Mouse (Mus musculus) intestine, postnatal 0 days (tissue): ENCODE measurements around the gene Smpd2. TPM values are rescaled to one million over a fixed set of nuclear protein-coding genes. Genes with fewer than 3 reads are reported as not detected.

Experiments used
- ATAC-seq: fragments of 200-750 bp; cut with Nextera tagmentation; 2 replicates; pipeline ENCODE4 v1.8.0; 2017; ENCODE audit warnings: mild to moderate bottlenecking, moderate TSS enrichment, moderate library complexity
- H3K27ac ChIP-seq: fragments of 300-500 bp; sonication (generic); 2 replicates; pipeline ENCODE4 v1.5.1; 2014; ENCODE audit warnings: mild to moderate bottlenecking, low read depth, low read length, moderate library complexity
- H3K27me3 ChIP-seq: fragments of 300-500 bp; sonication (generic); replicated peaks from 2 replicates; pipeline ENCODE4 v1.6.1; 2014; ENCODE audit warnings: low read length, mixed read lengths; ENCODE audit not compliant: control insufficient read depth, insufficient read depth
- H3K36me3 ChIP-seq: fragments of 300-500 bp; sonication (generic); 2 replicates; pipeline ENCODE4 v1.6.1; 2014; ENCODE audit warnings: mild to moderate bottlenecking, moderate library complexity; ENCODE audit not compliant: control insufficient read depth, insufficient read depth
- H3K4me1 ChIP-seq: fragments of 300-500 bp; sonication (generic); replicated peaks from 2 replicates; pipeline ENCODE4 v1.6.1; 2014; ENCODE audit warnings: antibody characterized with exemption, low read length, mixed read lengths; ENCODE audit not compliant: control insufficient read depth, insufficient read depth
- H3K4me2 ChIP-seq: fragments of 300-500 bp; sonication (generic); replicated peaks from 2 replicates; pipeline ENCODE4 v1.6.1; 2014; ENCODE audit warnings: low read depth, mild to moderate bottlenecking, moderate library complexity
- H3K4me3 ChIP-seq: fragments of 300-500 bp; sonication (generic); 2 replicates; pipeline ENCODE4 v1.5.1; 2014; ENCODE audit warnings: low read depth, low read length
- H3K9ac ChIP-seq: fragments of 300-500 bp; sonication (generic); 2 replicates; pipeline ENCODE4 v1.6.1; 2014; ENCODE audit warnings: mild to moderate bottlenecking, low read depth, low read length
- H3K9me3 ChIP-seq: fragments of 300-500 bp; sonication (generic); 2 replicates; pipeline ENCODE4 v1.6.1; 2016; ENCODE audit warnings: mixed run types; ENCODE audit not compliant: control insufficient read depth
- CTCF ChIP-seq: sonication (generic); IDR thresholded peaks from 2 replicates; pipeline ENCODE4 v1.5.1; 2016; ENCODE audit warnings: low read depth, mild to moderate bottlenecking, control low read depth, antibody characterized with exemption, moderate library complexity
- WGBS: fragments of 180-500 bp; shearing (Covaris S2); extraction: QIAGEN DNeasy Blood & Tissue Kit; methylation state at CpG from one replicate; pipeline ENCODE4 v1.1.7; 2014; 5-methylcytosine and 5-hydroxymethylcytosine counted together
- polyA plus RNA-seq: library from polyadenylated mRNA; unstranded; fragments of >200 nt; fragmentation: Nextera tagmentation; extraction: Ambion mirVana; gene quantifications from 2 replicates; pipeline ENCODE4 v1.2.1, GENCODE M21; 2015

Gene Smpd2
- polyA plus RNA-seq, 1 experiment from 2014 or later: 65.1 TPM

- Histone ChIP-seq H3K4me3 (no peak overlapping the region), H3K9me3 (no peaks in the 10 kb centered on the region), H3K4me2 (no peak overlapping the region), H3K4me1 (no peaks in the 10 kb centered on the region), H3K27ac (no peak overlapping the region), H3K36me3 (peaks cover 49% of the 10 kb centered on the region), H3K27me3 (no peaks in the 10 kb centered on the region), H3K9ac (no peak overlapping the region)
- WGBS: 83% methylated on average over 5 of the region's 5 CpGs
- no peak for ATAC-seq
- no peak for TF ChIP-seq CTCF
Observed at GRCm38 (mm10) chr10:41529972-41530371, 39.8 kb upstream of the Smpd2 start.

GRCm38 (mm10) chr10:41525696-41526095, 35.5 kb upstream of the Smpd2 start:
- peaks cover 8% of the 10 kb centered on the region for H3K4me1 ChIP-seq
- H3K9me3 ChIP-seq: no peaks in the 10 kb centered on the region
- no peak overlapping the region for H3K4me2 ChIP-seq
- no peak overlapping the region for H3K4me3 ChIP-seq
- peaks cover 42% of the 10 kb centered on the region for H3K36me3 ChIP-seq
- no peak overlapping the region for H3K27ac ChIP-seq
- 70% methylated on average over 1 of the region's 1 CpGs for WGBS
- ATAC-seq: no peak
- no peak overlapping the region for H3K9ac ChIP-seq
- TF ChIP-seq CTCF: no peak
- no peaks in the 10 kb centered on the region for H3K27me3 ChIP-seq

- no peak overlapping the region for H3K27ac ChIP-seq
- no peak for TF ChIP-seq CTCF
- no peak overlapping the region for H3K4me3 ChIP-seq
- H3K36me3 ChIP-seq: peaks cover 26% of the 10 kb centered on the region
- no peaks in the 10 kb centered on the region for H3K27me3 ChIP-seq
- peaks cover 8% of the 10 kb centered on the region for H3K4me1 ChIP-seq
- no peaks in the 10 kb centered on the region for H3K9me3 ChIP-seq
- no peak overlapping the region for H3K9ac ChIP-seq
- ATAC-seq: no peak
- WGBS: 52% methylated on average over 3 of the region's 3 CpGs
- H3K4me2 ChIP-seq: no peak overlapping the region
Observed at GRCm38 (mm10) chr10:41523386-41523785, 33.2 kb upstream of the Smpd2 start.

GRCm38 (mm10) chr10:41520410-41520673, 30.2 kb upstream of the Smpd2 start:
- peak overlapping the region; percentile 75 for H3K4me2 ChIP-seq
- no peaks in the 10 kb centered on the region for H3K27me3 ChIP-seq
- H3K4me3 ChIP-seq: peak overlapping the region; percentile 97
- 2% methylated on average over 5 of the region's 5 CpGs for WGBS
- peak overlapping the region; percentile 99 for H3K9ac ChIP-seq
- ATAC-seq: no peak
- no peak overlapping the region for H3K27ac ChIP-seq
- H3K36me3 ChIP-seq: 0 out of 2 replicates have a peak, but pooled peaks cover 7% of the 10 kb centered on the region
- H3K4me1 ChIP-seq: peaks cover 8% of the 10 kb centered on the region
- no peaks in the 10 kb centered on the region for H3K9me3 ChIP-seq
- no peak for TF ChIP-seq CTCF

- peak overlapping the region; percentile 75 for H3K4me2 ChIP-seq
- H3K9me3 ChIP-seq: no peaks in the 10 kb centered on the region
- H3K9ac ChIP-seq: peak overlapping the region; percentile 99
- H3K4me3 ChIP-seq: peak overlapping the region; percentile 97
- under 1% methylated on average over 65 of the region's 65 CpGs for WGBS
- TF ChIP-seq CTCF: no peak
- H3K4me1 ChIP-seq: peaks cover 8% of the 10 kb centered on the region
- peak; percentile 35 for ATAC-seq
- H3K27me3 ChIP-seq: no peaks in the 10 kb centered on the region
- H3K36me3 ChIP-seq: 0 out of 2 replicates have a peak, but pooled peaks cover 4% of the 10 kb centered on the region
- H3K27ac ChIP-seq: peak overlapping the region; percentile 98
Observed at GRCm38 (mm10) chr10:41519640-41520409, 29.7 kb upstream of the Smpd2 start.

GRCm38 (mm10) chr10:41518981-41519618, 28.9 kb upstream of the Smpd2 start, which contains the start of gene Cd164:
Cd164 (plus strand) TSS chr10:41519414.
- Histone ChIP-seq H3K9me3 (no peaks in the 10 kb centered on the region), H3K27ac (peak within 1 kb of the TSS; percentile 98), H3K4me2 (peak within 1 kb of the TSS; percentile 75), H3K9ac (peak within 1 kb of the TSS; percentile 99), H3K27me3 (no peaks in the 10 kb centered on the region), H3K36me3 (no peaks in the 10 kb centered on the region), H3K4me1 (peaks cover 8% of the 10 kb centered on the region), H3K4me3 (peak within 1 kb of the TSS; percentile 97)
- no peak; the same call in 1 of the 2 replicates for TF ChIP-seq CTCF
- peak; percentile 93 for ATAC-seq
- WGBS: under 1% methylated on average over 63 of the region's 69 CpGs
